Mouse (Mus musculus) megakaryocyte, embryonic 14.5 days (primary cell): ENCODE data around the gene Fig4.

ENCODE experiments used
- FLI1 ChIP-seq: IDR thresholded peaks from 2 replicates; pipeline ENCODE4 v1.6.1; 2012; ENCODE audit warnings: low read length, inconsistent platforms, mixed read lengths
- GATA1 ChIP-seq: IDR thresholded peaks from 3 replicates; pipeline ENCODE4 v1.6.1; 2012; ENCODE audit warnings: mixed read lengths, low read length, inconsistent platforms, borderline replicate concordance

GRCm38 (mm10) chr10:41189392-41189791 is 113.7 kb downstream of the Fig4 start:
- TF ChIP-seq GATA1 (no peak), FLI1 (no peak)
